25 mouse cellular contexts compared by ENCODE assay signal in the genomic region with DNA sequence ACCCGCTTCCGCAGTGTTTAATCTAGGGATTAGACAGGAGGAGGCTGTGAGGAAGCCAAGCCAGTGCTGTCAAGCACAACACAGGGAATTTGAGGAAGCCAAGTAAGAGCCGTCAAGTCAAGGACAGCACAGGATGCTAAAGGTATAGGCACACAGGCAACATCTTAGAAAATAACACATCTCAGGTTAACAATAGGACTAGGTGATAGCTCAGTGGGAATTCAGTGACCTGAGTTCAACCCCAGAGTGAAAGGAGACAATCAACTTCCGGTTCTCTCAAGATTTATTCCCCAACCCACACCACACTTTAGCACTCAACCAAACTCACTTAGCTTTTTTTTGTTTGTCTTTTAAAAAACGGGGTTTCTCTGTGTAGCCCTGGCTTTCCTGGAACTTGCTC.
"Had no signal": no experiment of that assay in that cellular context is flagged by ENCODE, and none has a peak within 500 bp of the region (broad histone marks: within the 10 kb centered on the region; RNA-seq: fewer than 3 reads in every experiment).

No protein-coding gene starts in this region.

- H3K9me3 ChIP-seq: heart, embryonic 10.5 days; heart, embryonic 12.5 days; hindbrain, embryonic 10.5 days; hindbrain, embryonic 12.5 days; limb, embryonic 10.5 days; limb, embryonic 12.5 days had no signal

- H3K4me3 ChIP-seq: gastrocnemius, adult 2 months; heart, embryonic 10.5 days; heart, embryonic 12.5 days; hindbrain, embryonic 10.5 days; hindbrain, embryonic 12.5 days; layer of hippocampus, adult 2 months; left cerebral cortex, adult 2 months; limb, embryonic 10.5 days; limb, embryonic 12.5 days had no signal

- H3K27me3 ChIP-seq: heart, embryonic 12.5 days; hindbrain, embryonic 12.5 days; limb, embryonic 12.5 days had no signal

- H3K27ac ChIP-seq: gastrocnemius, adult 2 months; heart, embryonic 10.5 days; hindbrain, embryonic 10.5 days; hindbrain, embryonic 12.5 days; hindbrain, embryonic 14.5 days; left cerebral cortex, adult 2 months; limb, embryonic 10.5 days; limb, embryonic 12.5 days; liver, embryonic 14.5 days had no signal

- H3K9ac ChIP-seq: heart, embryonic 12.5 days; hindbrain, embryonic 12.5 days; hindbrain, embryonic 14.5 days; limb, embryonic 12.5 days; liver, embryonic 14.5 days had no signal

- DNase-seq: gastrocnemius, postnatal 10 days; gastrocnemius, postnatal 25 days; heart, adult 18-20 months; heart, postnatal 10 days; heart, postnatal 4 days; kidney, adult 18-20 months; kidney, adult 8-10 months; kidney, postnatal 10 days; kidney, postnatal 25 days; kidney, postnatal 4 days; liver had no signal

- ATAC-seq: inflammation-experienced regulatory T-cells, adult 6 months; intestine, embryonic 16.5 days had no signal

- H3K4me2 ChIP-seq: heart, embryonic 12.5 days; hindbrain, embryonic 12.5 days; hindbrain, embryonic 14.5 days; limb, embryonic 12.5 days; liver, embryonic 11.5 days had no signal

- H3K4me1 ChIP-seq: heart, embryonic 10.5 days; hindbrain, embryonic 10.5 days; hindbrain, embryonic 12.5 days; limb, embryonic 10.5 days had no signal
